In genomic region chr2:66941188-66941587, GRCm38 (mm10) we compare ENCODE assay signal across 25 mouse cellular contexts.
DNase-seq lines count a peak whose midpoint lies in the region; ATAC-seq lines count a peak whose summit lies in the region.
"Had no signal": no experiment of that assay in that cellular context is flagged by ENCODE, and none has a peak within 500 bp of the region (broad histone marks: within the 10 kb centered on the region; RNA-seq: fewer than 3 reads in every experiment).

No protein-coding gene starts in this region.

- H3K4me2 ChIP-seq in forebrain, embryonic 15.5 days (replicated peaks), result no peak overlapping the region
- no peak overlapping the region for H3K4me2 ChIP-seq in forebrain, embryonic 16.5 days (ENCODE audit: low read length)
- H3K4me2 ChIP-seq: heart, embryonic 13.5 days; hindbrain, embryonic 14.5 days had no signal

- no peak overlapping the region for H3K27ac ChIP-seq in forebrain, embryonic 15.5 days (replicated peaks)
- H3K27ac ChIP-seq in forebrain, embryonic 10.5 days, result no peak overlapping the region
- H3K27ac ChIP-seq in forebrain, embryonic 16.5 days (ENCODE audit: low read length), result no peak overlapping the region
- H3K27ac ChIP-seq: heart, adult 2 months; heart, embryonic 10.5 days; heart, embryonic 13.5 days; hindbrain, embryonic 14.5 days; hindbrain, postnatal 0 days had no signal

- no peak overlapping the region for H3K4me3 ChIP-seq in forebrain, embryonic 15.5 days
- no peak overlapping the region for H3K4me3 ChIP-seq in forebrain, embryonic 10.5 days
- H3K4me3 ChIP-seq in forebrain, embryonic 16.5 days (replicated peaks; ENCODE audit: low read length), result no peak overlapping the region
- H3K4me3 ChIP-seq: heart, adult 2 months; heart, embryonic 10.5 days; heart, embryonic 13.5 days had no signal

- H3K36me3 ChIP-seq in forebrain, embryonic 15.5 days, result no peaks in the 10 kb centered on the region
- no peaks in the 10 kb centered on the region for H3K36me3 ChIP-seq in forebrain, embryonic 10.5 days (replicated peaks)
- no peaks in the 10 kb centered on the region for H3K36me3 ChIP-seq in forebrain, embryonic 16.5 days (ENCODE audit: control insufficient read depth, insufficient read depth)
- H3K36me3 ChIP-seq: heart, embryonic 10.5 days; heart, embryonic 13.5 days had no signal

- no peak overlapping the region for H3K9ac ChIP-seq in forebrain, embryonic 15.5 days (replicated peaks)
- H3K9ac ChIP-seq in forebrain, embryonic 16.5 days (replicated peaks; ENCODE audit: low read depth, low read length), result no peak overlapping the region
- H3K9ac ChIP-seq: heart, embryonic 13.5 days; hindbrain, embryonic 14.5 days had no signal

- H3K4me1 ChIP-seq in forebrain, embryonic 15.5 days, result no peaks in the 10 kb centered on the region
- no peaks in the 10 kb centered on the region for H3K4me1 ChIP-seq in forebrain, embryonic 10.5 days
- no peaks in the 10 kb centered on the region for H3K4me1 ChIP-seq in forebrain, embryonic 16.5 days (replicated peaks; ENCODE audit: control insufficient read depth, insufficient read depth, low read length)
- H3K4me1 ChIP-seq: heart, embryonic 10.5 days; heart, embryonic 13.5 days had no signal

- 72% methylated on average over 5 of the region's 5 CpGs for WGBS in forebrain, embryonic 15.5 days
- WGBS in forebrain, embryonic 10.5 days, result 90% methylated on average over 5 of the region's 5 CpGs
- 73% methylated on average over 5 of the region's 5 CpGs for WGBS in forebrain, embryonic 16.5 days

- no peak for ATAC-seq in cerebellum, adult (ENCODE audit: insufficient number of reproducible peaks, low FRiP score, low TSS enrichment)
- ATAC-seq in forebrain, embryonic 15.5 days (replicated peaks), result 0 out of 2 replicates have a peak, but pooled peaks have one; percentile 48
- peak; percentile 61; the same call in 1 of the 2 replicates for ATAC-seq in forebrain, embryonic 16.5 days
- ATAC-seq: hindbrain, postnatal 0 days; inflammation-experienced regulatory T-cells, adult 6 months; intestine, embryonic 16.5 days had no signal

- H3K9me3 ChIP-seq in forebrain, embryonic 15.5 days, result no peaks in the 10 kb centered on the region
- no peaks in the 10 kb centered on the region for H3K9me3 ChIP-seq in forebrain, embryonic 10.5 days
- H3K9me3 ChIP-seq in forebrain, embryonic 16.5 days (ENCODE audit: control insufficient read depth, low read length), result no peaks in the 10 kb centered on the region
- H3K9me3 ChIP-seq: heart, embryonic 10.5 days; heart, embryonic 13.5 days had no signal

- intact Hi-C loops in left cerebral cortex, postnatal 4 days (cut with DNase I), result no loop called here

- H3K27me3 ChIP-seq in forebrain, embryonic 15.5 days, result no peaks in the 10 kb centered on the region
- no peaks in the 10 kb centered on the region for H3K27me3 ChIP-seq in forebrain, embryonic 10.5 days (ENCODE audit: poor library complexity, severe bottlenecking)
- H3K27me3 ChIP-seq in forebrain, embryonic 16.5 days (replicated peaks; ENCODE audit: control insufficient read depth, insufficient read depth, low read length), result no peaks in the 10 kb centered on the region
- H3K27me3 ChIP-seq: heart, embryonic 13.5 days had no signal

- DNase-seq in cerebellum, postnatal 14 days, result peak; percentile 14 to 17
- no peak for DNase-seq in forebrain, embryonic 10.5 days (ENCODE audit: extremely low spot score, low spot score)
- peak; percentile 36 for DNase-seq in left cerebral cortex, postnatal 4 days
- DNase-seq in left cerebral cortex, adult 9 months (ENCODE audit: low spot score in 2 of 2), result no peak
- DNase-seq in frontal cortex, postnatal 14 days (ENCODE audit: low spot score in 2 of 2), result no peak
- DNase-seq: adrenal gland, adult 2 months; adrenal gland, postnatal 14 days; B cell, adult 2 months; cerebellum, adult 18-20 months; cerebellum, adult 9-10 months; gastrocnemius, postnatal 10 days; gastrocnemius, postnatal 36 days; heart, adult 2 months; heart, postnatal 14 days; heart, postnatal 4 days; kidney, adult 18-20 months had no signal

Comparison
In these comparisons a context has a peak if more than half of its experiments do, and no peak if none do; other contexts are left out.
1. DNase-seq: peak in cerebellum, postnatal 14 days (2 of 2) and left cerebral cortex, postnatal 4 days (single experiment); none in forebrain, embryonic 10.5 days (single experiment), left cerebral cortex, adult 9 months (0 of 2) and frontal cortex, postnatal 14 days (0 of 2).